Mouse (Mus musculus) left cerebral cortex, postnatal 14 days (tissue): Measurements from ENCODE around the gene Raet1e. TPM values are rescaled to one million over a fixed set of nuclear protein-coding genes. Genes with fewer than 3 reads are reported as not detected.
"Not testable (repeated sequence)": the region's sequence is repeated elsewhere in the genome, so short reads cannot be mapped to it uniquely, and the experiment has no call there.

Source experiments
- DNase-seq, 2 experiments: peaks; one replicate each; pipeline ENCODE4 v3.0.0; 2021 to 2022; ENCODE audit warnings: low spot score in 2 of 2, mixed read lengths in 1 of 2
- intact Hi-C: fragments of 180-260 bp; cut with DNase I; formaldehyde crosslinking; loops from one replicate; pipeline ENCODE4 v1.15.1; 2025
- total RNA-seq, 2 experiments: library from RNA; stranded (reverse); gene quantifications; 2 replicates each; pipeline ENCODE4 v1.2.3; 2021

Gene Raet1e
- total RNA-seq, 2 experiments from 2014 or later: not detected

- intact Hi-C loops, DNase-seq: not testable (repeated sequence)
Observed at GRCm38 (mm10) chr10:22345721-22346120, 187.4 kb downstream of the Raet1e start.

DNA sequence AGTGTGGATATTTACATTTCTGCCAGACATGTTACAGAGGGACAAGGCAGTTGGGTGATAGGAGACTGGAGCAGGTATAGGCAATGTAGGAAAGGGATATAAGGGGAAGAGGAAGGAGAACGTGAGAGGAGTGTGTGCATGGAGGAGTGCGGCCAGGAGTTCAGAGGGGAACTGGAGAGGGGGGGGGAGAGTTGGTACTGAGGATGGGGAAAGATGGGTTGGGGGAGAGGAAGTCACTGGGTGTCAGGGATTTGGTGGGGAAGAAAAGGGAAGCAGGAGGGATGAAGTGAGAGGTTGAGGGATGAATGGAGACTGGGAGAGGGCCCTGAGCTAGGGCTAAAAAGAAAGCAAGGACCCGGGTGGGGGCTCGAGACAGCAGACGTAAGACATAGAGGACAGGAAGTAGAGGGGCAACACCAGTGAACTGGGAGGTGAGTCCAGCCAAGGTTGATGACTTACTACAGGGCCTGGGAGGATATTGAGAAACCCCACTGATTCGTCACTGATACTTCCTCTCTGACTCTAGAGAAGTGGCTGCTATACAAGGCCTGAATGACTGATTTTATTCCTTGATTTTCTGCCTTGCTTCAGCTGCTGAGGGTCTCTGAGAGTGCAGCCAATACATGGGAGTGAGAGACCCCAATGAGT, 195.3 kb downstream of the Raet1e start:
- intact Hi-C loops, DNase-seq: not testable (repeated sequence)

GRCm38 (mm10) chr10:22354196-22354574, 195.8 kb downstream of the Raet1e start:
- intact Hi-C loops: not testable (repeated sequence)

GRCm38 (mm10) chr10:22357373-22357772, 199.0 kb downstream of the Raet1e start:
- DNase-seq, intact Hi-C loops: not testable (repeated sequence)

More at GRCm38 (mm10) chr10:22354196-22354574, 195.8 kb downstream of the Raet1e start:
- not testable (repeated sequence) for DNase-seq

DNA sequence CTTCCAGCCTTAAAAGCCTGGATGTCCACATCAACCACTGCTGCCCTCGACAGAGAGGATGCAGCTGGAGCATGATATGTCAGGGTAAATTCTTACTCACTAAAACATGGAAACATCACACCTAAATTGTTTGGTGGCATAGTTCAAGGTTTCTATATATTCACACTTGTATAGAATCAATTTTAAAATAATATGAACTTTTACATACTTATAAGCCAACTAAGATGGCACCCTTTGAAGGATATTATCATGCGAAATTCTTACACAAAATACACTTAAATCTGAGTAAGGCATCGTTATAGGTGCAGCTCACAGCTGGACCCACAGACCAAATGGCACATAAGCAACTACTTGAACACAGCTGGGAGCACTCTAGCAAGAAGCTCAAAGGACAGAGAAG, 201.9 kb downstream of the Raet1e start, which contains the start of gene Raet1d:
Raet1d (plus strand) TSS at position 301 of the 400 bp plus-strand sequence.
- intact Hi-C loops, DNase-seq: not testable (repeated sequence)

- DNase-seq, intact Hi-C loops: not testable (repeated sequence)
Observed at GRCm38 (mm10) chr10:22360957-22361356, 202.6 kb downstream of the Raet1e start.

DNA sequence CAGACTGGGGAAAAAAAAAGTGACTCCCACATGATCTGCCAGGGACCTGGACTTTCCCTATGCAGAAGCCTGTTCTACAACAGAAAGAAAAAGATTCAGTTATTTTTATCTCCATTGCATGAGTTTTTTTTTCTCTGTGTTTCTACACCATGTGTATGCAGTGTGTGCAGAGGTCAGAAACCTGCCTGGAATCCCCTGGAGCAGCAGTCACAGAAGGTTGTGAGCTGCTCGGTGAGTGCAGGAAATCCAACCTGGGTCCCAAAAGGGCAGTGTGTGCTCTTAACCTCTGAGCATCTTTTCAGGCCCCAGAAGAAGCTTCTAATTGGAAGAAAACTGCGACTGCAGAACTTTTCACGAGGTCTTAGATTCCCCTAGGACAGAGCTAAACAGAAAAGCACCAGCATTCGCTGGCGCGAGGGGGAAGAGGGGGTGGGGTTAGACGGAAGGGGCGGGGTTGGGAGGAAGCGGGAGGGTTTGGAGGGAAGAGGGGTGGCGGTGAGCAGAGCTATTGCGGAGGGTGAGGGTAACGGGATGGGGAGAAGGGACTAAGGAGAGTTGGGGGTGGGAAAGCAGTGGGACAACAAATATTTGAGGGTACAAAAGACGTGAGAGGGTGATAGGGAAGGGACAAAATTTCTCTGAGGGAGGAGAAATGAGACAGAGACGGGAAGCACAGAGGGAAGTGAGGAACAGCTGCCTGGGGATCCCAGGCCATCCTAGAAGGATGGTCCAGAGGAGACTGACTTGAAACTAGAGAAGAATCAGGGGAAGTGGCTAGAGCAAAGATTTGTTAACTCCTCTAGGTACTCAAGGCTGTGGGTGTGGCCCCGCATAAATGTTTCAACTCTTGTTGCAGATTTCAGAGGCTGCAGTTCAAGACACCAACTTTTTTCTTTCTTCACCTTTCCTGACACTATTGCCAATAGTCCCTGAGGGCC, 203.3 kb downstream of the Raet1e start:
- intact Hi-C loops: not testable (repeated sequence)
- DNase-seq: peak in 1 of 2 experiments; percentile 2

DNA sequence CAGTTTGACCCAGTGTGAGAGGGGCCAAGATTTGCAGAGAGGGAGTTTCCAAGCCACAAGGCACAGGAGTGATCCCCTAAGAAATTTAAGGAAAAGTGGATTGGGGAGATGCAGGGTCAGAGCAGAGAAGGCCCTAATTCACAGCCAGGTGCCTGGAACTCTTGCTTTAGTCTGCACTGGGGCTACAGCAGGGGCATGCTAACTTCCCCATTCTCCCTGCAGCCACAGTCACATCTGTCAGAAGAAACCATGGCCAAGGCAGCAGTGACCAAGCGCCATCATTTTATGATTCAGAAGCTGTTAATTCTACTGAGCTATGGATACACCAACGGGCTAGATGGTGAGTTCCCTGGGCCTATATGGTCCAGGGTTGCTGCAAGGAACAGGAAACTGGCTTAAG, 204.1 kb downstream of the Raet1e start:
- DNase-seq, intact Hi-C loops: not testable (repeated sequence)

DNA sequence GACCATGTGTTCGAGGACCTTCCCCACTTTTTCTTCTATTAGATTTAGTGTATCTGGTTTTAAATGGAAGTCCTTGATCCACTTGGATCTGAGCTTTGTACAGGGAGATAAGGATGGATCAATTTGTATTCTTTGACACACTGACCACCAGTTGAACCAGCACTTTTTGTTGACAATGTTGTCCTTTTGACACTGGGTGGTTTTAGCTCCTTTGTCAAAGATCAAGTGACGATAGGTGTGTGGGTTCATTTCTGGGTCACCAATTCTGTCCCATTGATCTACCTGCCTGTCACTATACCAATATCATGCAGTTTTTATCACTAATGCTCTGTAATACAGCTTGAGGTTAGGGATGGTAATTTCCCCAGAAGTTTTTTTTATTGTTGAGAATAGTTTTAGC, 206.5 kb downstream of the Raet1e start:
- DNase-seq, intact Hi-C loops: not testable (repeated sequence)

- intact Hi-C loops, DNase-seq: not testable (repeated sequence)
Observed at GRCm38 (mm10) chr10:22381226-22381625, 222.9 kb downstream of the Raet1e start.

DNA sequence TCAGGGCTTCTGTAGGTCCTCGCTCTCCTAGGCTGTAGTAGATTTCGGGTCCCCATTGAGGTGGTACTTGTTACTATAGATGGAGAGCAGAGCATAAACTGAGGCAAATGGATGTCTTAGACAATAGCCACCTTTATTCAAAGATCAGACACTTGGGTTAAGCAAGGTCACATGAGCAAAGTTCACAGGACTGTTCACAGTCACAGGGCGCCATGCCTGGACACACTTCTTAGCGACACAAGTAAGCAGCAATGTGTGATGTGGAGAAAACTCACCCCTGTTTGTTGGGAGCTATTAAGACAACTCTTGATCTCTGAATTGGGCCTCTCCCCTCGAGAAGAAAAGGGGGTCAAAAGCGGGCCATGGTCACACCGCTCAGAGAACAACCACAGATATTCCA, 231.8 kb downstream of the Raet1e start:
- DNase-seq, intact Hi-C loops: not testable (repeated sequence)

- DNase-seq, intact Hi-C loops: not testable (repeated sequence)
Observed at GRCm38 (mm10) chr10:22391616-22392015, 233.2 kb downstream of the Raet1e start.

GRCm38 (mm10) chr10:22393028-22393824, 234.9 kb downstream of the Raet1e start:
- intact Hi-C loops: not testable (repeated sequence)

DNA sequence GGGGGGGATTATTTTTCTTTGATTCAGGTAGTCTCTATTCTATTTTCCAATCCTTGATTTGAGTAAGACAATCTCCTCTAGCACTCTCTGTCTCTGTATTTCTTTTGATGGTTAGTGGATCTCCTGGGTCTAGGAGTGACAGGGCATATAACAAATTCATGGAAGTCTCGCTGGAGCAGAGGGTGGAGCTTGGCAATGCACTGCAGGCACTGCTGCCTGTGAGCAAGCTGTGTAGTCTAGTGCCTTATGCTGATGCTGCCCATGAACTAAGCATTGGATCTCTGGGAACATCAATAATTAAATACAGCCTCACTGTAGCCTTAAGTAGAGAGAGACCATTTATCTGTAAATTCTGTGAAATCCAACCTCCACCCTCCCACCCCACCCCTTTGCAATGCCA, 238.3 kb downstream of the Raet1e start:
- intact Hi-C loops: not testable (repeated sequence)

More at GRCm38 (mm10) chr10:22393028-22393824, 234.9 kb downstream of the Raet1e start:
- DNase-seq: peak in 1 of 2 experiments; percentile 2

DNA sequence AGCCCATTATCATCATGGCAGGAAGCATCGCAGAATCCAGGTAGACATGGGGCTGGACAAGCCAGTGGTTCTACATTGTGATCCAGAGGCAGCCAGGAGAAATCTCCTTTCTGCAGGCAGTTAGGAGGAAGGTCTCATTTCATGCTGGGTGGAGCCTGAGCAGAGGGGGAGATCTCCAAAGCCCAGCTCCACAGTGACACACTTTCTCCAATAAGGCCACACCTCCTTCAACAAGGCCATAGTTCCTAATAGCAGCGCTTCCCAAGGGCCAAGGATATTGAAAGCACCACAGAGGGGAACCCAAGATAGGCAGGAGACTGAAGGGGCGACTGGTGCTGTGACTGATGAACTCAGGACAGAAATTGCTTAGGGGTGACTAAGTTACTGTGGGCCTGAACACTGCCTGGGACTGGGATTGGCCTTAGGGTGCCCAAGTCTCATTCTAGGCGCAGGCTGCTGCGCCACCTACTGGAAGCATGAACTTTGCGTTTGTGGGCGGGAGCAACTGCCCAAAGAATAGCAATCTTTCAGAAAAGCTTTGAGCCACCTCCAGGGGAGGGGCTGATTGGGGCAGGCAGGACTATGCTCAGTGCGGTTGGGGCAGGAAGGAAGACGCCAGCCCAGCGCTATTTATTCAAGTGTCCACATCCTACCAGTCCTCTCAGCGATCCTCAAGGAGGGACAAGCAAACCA, 244.0 kb downstream of the Raet1e start:
- intact Hi-C loops: not testable (repeated sequence)
- peak; percentile 12 to 14 for DNase-seq

More for the DNA sequence above, 238.3 kb downstream of the Raet1e start:
- DNase-seq: not testable (repeated sequence)

- intact Hi-C loops: not testable (repeated sequence)
- peak; percentile 7 to 15 for DNase-seq
Observed at GRCm38 (mm10) chr10:22413702-22414494, 255.5 kb downstream of the Raet1e start.
